Mouse (Mus musculus): ENCODE measurements around the gene Kif21a. TPM values are rescaled to one million over a fixed set of nuclear protein-coding genes. Genes with fewer than 3 reads are reported as not detected.

Kif21a gene
- polyA plus RNA-seq, 1 experiment: 8.4 TPM

- TF ChIP-seq POLR2A (IDR thresholded peaks at IDR 0.05; ENCODE audit: borderline replicate concordance, extremely low read depth, low read depth, low read length) (no peak), CTCF (IDR thresholded peaks at IDR 0.05; ENCODE audit: insufficient read depth, low read length) (no peak)
- Histone ChIP-seq H3K4me3 (replicated peaks; ENCODE audit: extremely low read depth, low read depth, low read length) (no peak overlapping the region), H3K4me1 (ENCODE audit: control insufficient read depth, insufficient read depth, low read length) (no peaks in the 10 kb centered on the region)
- no peak for DNase-seq
- 87% methylated on average over 8 of the region's 8 CpGs for WGBS
Observed at GRCm38 (mm10) chr15:91022276-91022675, 27.5 kb downstream of the Kif21a start.

- 84% methylated on average over 3 of the region's 3 CpGs for WGBS
Observed at GRCm38 (mm10) chr15:91018861-91019187, 30.9 kb downstream of the Kif21a start.

DNA sequence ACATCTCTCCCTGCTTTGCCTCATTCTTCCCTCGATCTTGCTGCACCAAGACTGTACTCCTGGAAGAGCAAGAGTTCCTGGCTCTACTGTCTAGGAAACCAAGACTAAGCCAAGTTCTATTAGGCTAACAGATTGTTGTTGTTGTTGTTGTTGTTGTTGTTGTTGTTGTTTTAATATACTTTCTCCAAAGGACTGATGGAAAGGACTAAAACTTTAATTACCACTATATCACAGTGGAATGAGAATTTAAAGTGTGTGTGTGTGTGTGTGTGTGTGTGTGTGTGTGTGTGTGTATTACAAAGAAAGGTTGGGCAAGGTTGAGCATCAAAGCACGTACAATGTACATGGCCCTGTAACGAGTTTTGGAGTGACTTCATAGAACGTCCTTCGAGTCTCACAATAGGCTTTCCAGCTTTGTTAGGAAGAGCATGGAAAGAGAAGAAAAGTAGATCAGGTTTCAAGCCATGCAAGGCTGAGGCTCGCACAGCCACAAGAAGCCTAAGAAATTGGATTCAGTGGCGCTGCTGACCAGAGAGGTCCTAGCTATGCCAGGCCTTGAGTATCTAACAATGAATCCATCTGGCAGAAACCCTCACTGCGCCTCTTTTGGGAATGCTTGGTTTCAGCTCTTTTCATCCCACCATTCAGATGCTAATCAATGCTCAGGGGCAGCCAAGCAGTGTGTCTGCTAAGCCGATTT, 31.4 kb downstream of the Kif21a start:
- 72% methylated on average over 9 of the region's 9 CpGs for WGBS
- DNase-seq: no peak
- Histone ChIP-seq H3K4me1 (ENCODE audit: control insufficient read depth, insufficient read depth, low read length) (no peaks in the 10 kb centered on the region), H3K4me3 (replicated peaks; ENCODE audit: extremely low read depth, low read depth, low read length) (no peak overlapping the region)
- no peak for TF ChIP-seq POLR2A (IDR thresholded peaks at IDR 0.05; ENCODE audit: borderline replicate concordance, extremely low read depth, low read depth, low read length)
- TF ChIP-seq CTCF (IDR thresholded peaks at IDR 0.05; ENCODE audit: insufficient read depth, low read length): no peak

More at GRCm38 (mm10) chr15:91018861-91019187, 30.9 kb downstream of the Kif21a start:
- H3K4me1 ChIP-seq (ENCODE audit: control insufficient read depth, insufficient read depth, low read length): no peaks in the 10 kb centered on the region
- H3K4me3 ChIP-seq (replicated peaks; ENCODE audit: extremely low read depth, low read depth, low read length): no peak overlapping the region
- TF ChIP-seq POLR2A (IDR thresholded peaks at IDR 0.05; ENCODE audit: borderline replicate concordance, extremely low read depth, low read depth, low read length): no peak
- TF ChIP-seq CTCF (IDR thresholded peaks at IDR 0.05; ENCODE audit: insufficient read depth, low read length): no peak
- DNase-seq: no peak

GRCm38 (mm10) chr15:91017261-91018160, 32.2 kb downstream of the Kif21a start:
- Histone ChIP-seq H3K4me1 (ENCODE audit: control insufficient read depth, insufficient read depth, low read length) (no peaks in the 10 kb centered on the region; the same call in 1 of the 2 replicates), H3K4me3 (replicated peaks; ENCODE audit: extremely low read depth, low read depth, low read length) (no peak overlapping the region)
- 76% methylated on average over 23 of the region's 23 CpGs for WGBS
- TF ChIP-seq POLR2A (IDR thresholded peaks at IDR 0.05; ENCODE audit: borderline replicate concordance, extremely low read depth, low read depth, low read length) (no peak), CTCF (IDR thresholded peaks at IDR 0.05; ENCODE audit: insufficient read depth, low read length) (no peak)
- DNase-seq: no peak

GRCm38 (mm10) chr15:91016366-91016765, 33.4 kb downstream of the Kif21a start:
- Histone ChIP-seq H3K4me1 (ENCODE audit: control insufficient read depth, insufficient read depth, low read length) (no peaks in the 10 kb centered on the region; the same call in 1 of the 2 replicates), H3K4me3 (replicated peaks; ENCODE audit: extremely low read depth, low read depth, low read length) (no peak overlapping the region)
- WGBS: 92% methylated on average over 12 of the region's 12 CpGs
- no peak for TF ChIP-seq CTCF (IDR thresholded peaks at IDR 0.05; ENCODE audit: insufficient read depth, low read length)
- TF ChIP-seq POLR2A (IDR thresholded peaks at IDR 0.05; ENCODE audit: borderline replicate concordance, extremely low read depth, low read depth, low read length): no peak
- DNase-seq: no peak

DNA sequence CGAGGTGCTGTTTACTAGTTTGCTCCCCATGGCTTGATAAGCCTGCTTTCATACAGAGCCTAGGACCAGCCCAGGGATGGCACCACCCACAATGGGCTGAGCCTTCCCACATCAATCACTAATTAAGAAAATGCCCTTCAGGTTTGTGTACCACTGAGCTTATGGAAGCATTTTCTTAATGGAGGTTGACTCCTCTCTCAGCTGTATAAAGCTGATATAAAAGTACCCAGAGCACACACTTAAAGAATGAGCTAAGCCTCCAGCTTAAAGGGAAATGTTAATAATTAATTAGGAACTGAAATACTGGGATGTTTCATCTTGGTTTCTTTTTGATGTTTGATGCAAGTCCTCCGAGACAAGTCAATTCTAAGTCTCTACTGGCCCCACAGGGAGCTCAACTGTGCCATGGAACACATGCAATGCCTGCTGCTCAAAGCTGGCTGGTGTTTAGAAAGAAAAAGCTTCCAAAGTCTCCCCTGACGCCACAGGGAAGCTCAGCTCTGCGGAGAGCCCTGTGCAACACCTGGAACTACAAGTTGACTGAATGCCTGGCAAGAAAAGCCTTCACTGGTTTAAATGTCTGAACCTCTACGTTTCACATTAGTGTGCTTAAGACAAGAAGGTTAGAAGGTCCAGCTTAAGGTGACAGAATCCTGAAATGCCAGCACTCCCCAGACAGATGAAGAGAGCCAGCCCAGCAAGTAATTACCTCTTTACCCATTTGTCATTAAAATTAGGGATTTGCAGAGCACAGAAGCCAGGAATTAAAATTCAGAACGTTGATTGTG, 36.8 kb downstream of the Kif21a start:
- Histone ChIP-seq H3K4me3 (replicated peaks; ENCODE audit: extremely low read depth, low read depth, low read length) (no peak overlapping the region), H3K4me1 (ENCODE audit: control insufficient read depth, insufficient read depth, low read length) (no peaks in the 10 kb centered on the region; the same call in 1 of the 2 replicates)
- no peak for TF ChIP-seq CTCF (IDR thresholded peaks at IDR 0.05; ENCODE audit: insufficient read depth, low read length)
- TF ChIP-seq POLR2A (IDR thresholded peaks at IDR 0.05; ENCODE audit: borderline replicate concordance, extremely low read depth, low read depth, low read length): no peak
- WGBS: 36% methylated on average over 6 of the region's 6 CpGs
- DNase-seq: no peak

DNA sequence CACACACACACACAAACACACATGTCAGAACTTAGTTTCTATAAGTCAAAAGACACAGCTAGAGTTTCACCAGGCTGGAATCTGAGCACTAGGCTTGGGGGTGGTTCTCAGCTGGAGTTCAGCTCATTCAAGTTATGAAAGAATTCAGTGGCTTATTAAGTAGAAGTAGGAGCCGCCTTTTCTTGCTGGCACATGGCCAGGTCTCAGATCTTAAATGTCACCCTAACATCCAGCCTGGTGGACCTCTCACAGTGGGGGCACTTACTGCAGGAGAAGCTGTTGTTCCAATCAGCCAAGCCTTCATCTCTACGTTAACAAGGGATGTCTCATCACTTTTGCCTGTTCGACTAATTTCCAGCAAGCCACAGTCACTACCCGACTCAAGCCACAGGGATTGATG, 39.5 kb downstream of the Kif21a start:
- no peak overlapping the region for H3K4me3 ChIP-seq (replicated peaks; ENCODE audit: extremely low read depth, low read depth, low read length)
- H3K4me1 ChIP-seq (ENCODE audit: control insufficient read depth, insufficient read depth, low read length): no peaks in the 10 kb centered on the region; the same call in 1 of the 2 replicates
- 64% methylated on average over 4 of the region's 4 CpGs for WGBS
- no peak for DNase-seq
- TF ChIP-seq CTCF (IDR thresholded peaks at IDR 0.05; ENCODE audit: insufficient read depth, low read length) (no peak), POLR2A (IDR thresholded peaks at IDR 0.05; ENCODE audit: borderline replicate concordance, extremely low read depth, low read depth, low read length) (no peak)

DNA sequence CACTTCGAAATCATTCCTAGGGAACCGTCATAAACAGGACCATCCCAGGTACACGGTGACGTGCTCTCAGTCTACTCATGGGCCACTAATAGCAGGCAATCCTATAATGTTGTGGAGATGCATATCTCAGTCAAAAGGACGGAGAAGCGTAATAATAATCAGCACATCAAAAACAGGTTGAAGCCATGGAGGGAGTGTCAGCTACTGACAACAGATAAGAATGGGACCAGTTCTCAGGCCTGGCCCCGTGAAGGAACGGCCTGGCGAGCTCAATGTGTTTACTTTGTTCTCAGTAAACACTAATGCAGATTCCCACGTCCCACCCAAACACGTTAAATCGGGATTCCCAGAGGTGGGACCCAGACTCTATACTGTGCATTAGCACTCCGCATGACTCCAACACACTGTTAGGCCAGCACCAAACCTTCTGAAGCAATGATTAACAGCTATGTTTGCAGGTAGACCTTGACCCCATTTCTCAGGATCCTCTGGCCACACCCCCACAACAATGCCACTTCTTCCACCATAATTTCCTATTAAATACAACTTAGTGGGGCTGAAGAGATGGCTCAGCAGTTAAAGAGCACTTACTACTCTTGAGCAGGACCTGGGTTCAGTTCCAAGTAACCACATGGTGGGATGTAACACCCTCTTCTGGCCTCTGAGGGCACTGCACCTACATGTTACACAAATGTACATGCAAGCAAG, 42.5 kb downstream of the Kif21a start:
- no peak for DNase-seq
- 63% methylated on average over 13 of the region's 13 CpGs for WGBS
- TF ChIP-seq POLR2A (IDR thresholded peaks at IDR 0.05; ENCODE audit: borderline replicate concordance, extremely low read depth, low read depth, low read length) (no peak), CTCF (IDR thresholded peaks at IDR 0.05; ENCODE audit: insufficient read depth, low read length) (no peak)
- Histone ChIP-seq H3K4me3 (replicated peaks; ENCODE audit: extremely low read depth, low read depth, low read length) (no peak overlapping the region), H3K4me1 (ENCODE audit: control insufficient read depth, insufficient read depth, low read length) (no peaks in the 10 kb centered on the region)
